8 mouse cellular contexts compared by ENCODE assay signal in genomic region chr1:13426328-13427067, GRCm38 (mm10).
A peak's percentile ranks its signal among the peaks of the same experiment; 100 is the strongest.
DNase-seq lines count a peak whose midpoint lies in the region; ATAC-seq and TF ChIP-seq lines count a peak whose summit lies in the region.

No protein-coding gene starts in this region.

- peak; percentile 63 to 75 for DNase-seq in CD8-positive naive resting alpha-beta T cell, adult 2 months (ENCODE audit: low read depth in 2 of 2, low spot score in 2 of 2)
- DNase-seq in brain, adult 2 months (ENCODE audit: low read depth, low spot score), result peak; percentile 50
- DNase-seq in forebrain, embryonic 10.5 days (ENCODE audit: extremely low spot score, low spot score), result peak; percentile 51
- DNase-seq in kidney, postnatal 10 days, result peak; percentile 78
- peak; percentile 65 for DNase-seq in neural tube, embryonic 11.5 days (ENCODE audit: low spot score)
- peak; percentile 73 for DNase-seq in stomach, postnatal 0 days (ENCODE audit: low spot score)

- peak overlapping the region; percentile 50 for H3K4me3 ChIP-seq in forebrain, embryonic 10.5 days
- H3K4me3 ChIP-seq in heart, embryonic 15.5 days, result peak overlapping the region; percentile 57
- peak overlapping the region; percentile 52 for H3K4me3 ChIP-seq in liver, embryonic 15.5 days (replicated peaks)
- H3K4me3 ChIP-seq in neural tube, embryonic 11.5 days (ENCODE audit: low read depth, low read length), result peak overlapping the region; percentile 33
- H3K4me3 ChIP-seq in stomach, postnatal 0 days (ENCODE audit: low read depth, low read length), result peak overlapping the region; percentile 45

- TF ChIP-seq EP300 in stomach, postnatal 0 days (optimal IDR thresholded peaks at IDR 0.05), result no peak

- WGBS in forebrain, embryonic 10.5 days, result 9% methylated on average over 30 of the region's 30 CpGs
- WGBS in heart, embryonic 15.5 days, result 6% methylated on average over 30 of the region's 30 CpGs
- 5% methylated on average over 30 of the region's 30 CpGs for WGBS in liver, embryonic 15.5 days (ENCODE audit: insufficient replicate concordance)
- WGBS in neural tube, embryonic 11.5 days, result 6% methylated on average over 29 of the region's 30 CpGs
- WGBS in stomach, postnatal 0 days, result 10% methylated on average over 30 of the region's 30 CpGs

- H3K9ac ChIP-seq in heart, embryonic 15.5 days, result peak overlapping the region; percentile 61
- H3K9ac ChIP-seq in liver, embryonic 15.5 days, result peak overlapping the region; percentile 2
- peak overlapping the region; percentile 59 for H3K9ac ChIP-seq in neural tube, embryonic 11.5 days (ENCODE audit: low read length)
- H3K9ac ChIP-seq in stomach, postnatal 0 days (ENCODE audit: low read length), result peak overlapping the region; percentile 58

- peak overlapping the region; percentile 77 for H3K27ac ChIP-seq in forebrain, embryonic 10.5 days
- peak overlapping the region; percentile 70 for H3K27ac ChIP-seq in heart, embryonic 15.5 days
- H3K27ac ChIP-seq in liver, embryonic 15.5 days (replicated peaks), result no peak overlapping the region
- H3K27ac ChIP-seq in neural tube, embryonic 11.5 days (ENCODE audit: low read depth, low read length), result no peak overlapping the region
- peak overlapping the region; percentile 77 for H3K27ac ChIP-seq in stomach, postnatal 0 days (replicated peaks)

- H3K36me3 ChIP-seq in forebrain, embryonic 10.5 days (replicated peaks), result no peaks in the 10 kb centered on the region
- no peaks in the 10 kb centered on the region for H3K36me3 ChIP-seq in heart, embryonic 15.5 days
- H3K36me3 ChIP-seq in liver, embryonic 15.5 days (replicated peaks), result no peaks in the 10 kb centered on the region
- no peaks in the 10 kb centered on the region for H3K36me3 ChIP-seq in neural tube, embryonic 11.5 days (ENCODE audit: control insufficient read depth, insufficient read depth, low read length)
- H3K36me3 ChIP-seq in stomach, postnatal 0 days (ENCODE audit: control insufficient read depth, insufficient read depth, low read length), result no peaks in the 10 kb centered on the region

- H3K4me1 ChIP-seq in forebrain, embryonic 10.5 days, result peaks cover 14% of the 10 kb centered on the region
- peaks cover 14% of the 10 kb centered on the region for H3K4me1 ChIP-seq in heart, embryonic 15.5 days (replicated peaks)
- peaks cover 12% of the 10 kb centered on the region; the same call in 1 of the 2 replicates for H3K4me1 ChIP-seq in liver, embryonic 15.5 days (replicated peaks)
- no peaks in the 10 kb centered on the region for H3K4me1 ChIP-seq in neural tube, embryonic 11.5 days (ENCODE audit: control insufficient read depth, insufficient read depth, low read length)
- no peaks in the 10 kb centered on the region for H3K4me1 ChIP-seq in stomach, postnatal 0 days (replicated peaks; ENCODE audit: control insufficient read depth, insufficient read depth)

- peak; percentile 80 for ATAC-seq in heart, embryonic 15.5 days (replicated peaks; ENCODE audit: insufficient number of reproducible peaks, insufficient read depth, low FRiP score, low read depth)
- 0 out of 2 replicates have a peak, but pooled peaks have one; percentile 65 for ATAC-seq in liver, embryonic 15.5 days (ENCODE audit: insufficient read depth)
- peak; percentile 79 for ATAC-seq in neural tube, embryonic 11.5 days (ENCODE audit: insufficient read depth, low FRiP score, low TSS enrichment)
- peak; percentile 80 for ATAC-seq in stomach, postnatal 0 days (ENCODE audit: low FRiP score, low TSS enrichment)

- H3K27me3 ChIP-seq in forebrain, embryonic 10.5 days (ENCODE audit: poor library complexity, severe bottlenecking), result peaks cover 21% of the 10 kb centered on the region
- no peaks in the 10 kb centered on the region for H3K27me3 ChIP-seq in heart, embryonic 15.5 days
- H3K27me3 ChIP-seq in liver, embryonic 15.5 days, result no peaks in the 10 kb centered on the region
- H3K27me3 ChIP-seq in neural tube, embryonic 11.5 days (ENCODE audit: control insufficient read depth, insufficient read depth, low read length), result no peaks in the 10 kb centered on the region
- H3K27me3 ChIP-seq in stomach, postnatal 0 days (ENCODE audit: control insufficient read depth, insufficient read depth, low read length), result no peaks in the 10 kb centered on the region

- H3K9me3 ChIP-seq in forebrain, embryonic 10.5 days, result no peaks in the 10 kb centered on the region
- H3K9me3 ChIP-seq in heart, embryonic 15.5 days (replicated peaks), result no peaks in the 10 kb centered on the region
- H3K9me3 ChIP-seq in liver, embryonic 15.5 days (replicated peaks), result no peaks in the 10 kb centered on the region
- no peaks in the 10 kb centered on the region for H3K9me3 ChIP-seq in neural tube, embryonic 11.5 days (ENCODE audit: control insufficient read depth, low read length)
- H3K9me3 ChIP-seq in stomach, postnatal 0 days (ENCODE audit: control insufficient read depth, low read length), result no peaks in the 10 kb centered on the region

- TF ChIP-seq CTCF in stomach, postnatal 0 days (IDR thresholded peaks at IDR 0.05; ENCODE audit: low read depth), result no peak

- H3K4me2 ChIP-seq in heart, embryonic 15.5 days, result peak overlapping the region; percentile 74
- H3K4me2 ChIP-seq in liver, embryonic 15.5 days, result peak overlapping the region; percentile 74
- H3K4me2 ChIP-seq in neural tube, embryonic 11.5 days (ENCODE audit: low read depth), result peak overlapping the region; percentile 48
- H3K4me2 ChIP-seq in stomach, postnatal 0 days (replicated peaks; ENCODE audit: low read depth), result peak overlapping the region; percentile 62

Comparison
In these comparisons a context has a peak if more than half of its experiments do, and no peak if none do; other contexts are left out.
1. H3K27ac ChIP-seq: peak in forebrain, embryonic 10.5 days (single experiment), heart, embryonic 15.5 days (single experiment) and stomach, postnatal 0 days (single experiment); none in liver, embryonic 15.5 days (single experiment) and neural tube, embryonic 11.5 days (single experiment).
2. H3K9ac ChIP-seq: peak in every context shown above with its lines; median percentile 61 in heart, embryonic 15.5 days; 59 in neural tube, embryonic 11.5 days; 58 in stomach, postnatal 0 days; 2 in liver, embryonic 15.5 days.
3. Peak in every context shown above with its lines, with median percentiles within 50 percentile points of each other: DNase-seq, H3K4me3 ChIP-seq, ATAC-seq and H3K4me2 ChIP-seq.